Mouse (Mus musculus) urinary bladder, adult 2 months (tissue): ENCODE results near the gene Fggy. TPM values are rescaled to one million over a fixed set of nuclear protein-coding genes. Genes with fewer than 3 reads are reported as not detected.
A peak's percentile ranks its signal among the peaks of the same experiment; 100 is the strongest.

Source experiments
- DNase-seq: peaks from one replicate; pipeline ENCODE4 v3.0.0; 2022; ENCODE audit warnings: low spot score
- polyA plus RNA-seq: library from polyadenylated mRNA; depleted of rRNA; stranded (reverse); fragments of >200 nt; gene quantifications from 2 replicates; pipeline ENCODE4 v1.2.3, GENCODE M21; 2012; rRNA removed

Gene Fggy
- 7.8 and 9.1 TPM in 2 replicates for polyA plus RNA-seq

- DNase-seq: peak; percentile 92
These were observed at the start of gene Fggy for GRCm38 (mm10) chr4:95557333-95557956. Fggy (plus strand) TSS chr4:95557507.

- DNase-seq: no peak
These were observed 49.4 kb upstream of the Fggy start for GRCm38 (mm10) chr4:95507946-95508311.

GRCm38 (mm10) chr4:95518382-95518781 lies 38.9 kb upstream of the Fggy start:
- no peak for DNase-seq

- no peak for DNase-seq
These were observed 37.2 kb upstream of the Fggy start for GRCm38 (mm10) chr4:95519975-95520642.

- no peak for DNase-seq
These were observed 36.7 kb upstream of the Fggy start for GRCm38 (mm10) chr4:95520643-95521032.

GRCm38 (mm10) chr4:95526588-95526987 lies 30.7 kb upstream of the Fggy start:
- DNase-seq: no peak

GRCm38 (mm10) chr4:95530757-95531156 lies 26.6 kb upstream of the Fggy start:
- DNase-seq: no peak

- no peak for DNase-seq
These were observed 23.4 kb upstream of the Fggy start for GRCm38 (mm10) chr4:95533946-95534345.

GRCm38 (mm10) chr4:95541382-95542038 lies 15.8 kb upstream of the Fggy start:
- no peak for DNase-seq

GRCm38 (mm10) chr4:95542039-95542790 lies 15.1 kb upstream of the Fggy start:
- no peak for DNase-seq

GRCm38 (mm10) chr4:95543529-95543928 lies 13.8 kb upstream of the Fggy start:
- DNase-seq: no peak

- DNase-seq: no peak
These were observed 509 bp upstream of the Fggy start for GRCm38 (mm10) chr4:95556663-95557332.

- no peak for DNase-seq
These were observed 1.1 kb downstream of the Fggy start for GRCm38 (mm10) chr4:95558271-95558888.

GRCm38 (mm10) chr4:95571621-95572020 lies 14.3 kb downstream of the Fggy start:
- no peak for DNase-seq

GRCm38 (mm10) chr4:95573704-95574103 lies 16.4 kb downstream of the Fggy start:
- DNase-seq: no peak

- DNase-seq: no peak
These were observed 18.2 kb downstream of the Fggy start for GRCm38 (mm10) chr4:95575411-95575911.

GRCm38 (mm10) chr4:95579183-95579582 lies 21.9 kb downstream of the Fggy start:
- no peak for DNase-seq

- DNase-seq: no peak
These were observed 26.9 kb downstream of the Fggy start for GRCm38 (mm10) chr4:95584107-95584762.

- no peak for DNase-seq
These were observed 29.1 kb downstream of the Fggy start for GRCm38 (mm10) chr4:95586274-95587001.

- DNase-seq: no peak
These were observed 31.5 kb downstream of the Fggy start for GRCm38 (mm10) chr4:95588722-95589283.
